Mouse (Mus musculus): ENCODE results near the gene Ppard.

DNA sequence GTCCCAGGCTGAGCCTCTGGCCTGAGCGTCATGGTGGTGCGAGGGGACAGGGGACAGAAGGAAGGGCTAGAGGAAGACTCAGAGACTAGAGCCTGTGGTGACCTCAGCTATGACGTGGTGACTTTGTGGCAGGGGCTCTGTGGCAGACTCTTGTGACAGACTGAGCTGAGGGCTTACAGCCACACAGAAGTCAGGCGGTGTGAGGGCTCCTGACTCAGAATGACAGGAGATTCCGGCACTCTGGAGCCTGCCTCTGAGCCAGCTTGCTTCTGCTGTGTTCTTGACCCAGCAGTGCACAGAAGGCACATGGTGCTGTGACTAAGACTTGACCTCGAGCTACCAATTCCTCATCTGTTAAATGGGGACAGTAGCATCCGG lies 47.9 kb downstream of the Ppard start:
- TF ChIP-seq POLR2A (IDR thresholded peaks at IDR 0.05; ENCODE audit: borderline replicate concordance, insufficient read depth, low read length) (no peak), CTCF (IDR thresholded peaks at IDR 0.05; ENCODE audit: borderline replicate concordance, insufficient read depth, low read depth, low read length) (no peak)
